Mouse (Mus musculus) heart, postnatal 36 days (tissue): ENCODE measurements around the gene Gm20388. TPM values are rescaled to one million over a fixed set of nuclear protein-coding genes. Genes with fewer than 3 reads are reported as not detected.

Source experiments
- DNase-seq, 2 experiments: peaks; one replicate each; pipeline ENCODE4 v3.0.0; 2021 to 2022
- intact Hi-C: fragments of 180-260 bp; cut with DNase I; formaldehyde crosslinking; loops from one replicate; pipeline ENCODE4 v1.15.1; 2025
- total RNA-seq, 2 experiments: library from RNA; stranded (reverse); gene quantifications; 2 replicates each; pipeline ENCODE4 v1.2.3; 2021

Gm20388 gene
- total RNA-seq, 2 experiments from 2014 or later = 3.5 to 4.9 TPM

DNA sequence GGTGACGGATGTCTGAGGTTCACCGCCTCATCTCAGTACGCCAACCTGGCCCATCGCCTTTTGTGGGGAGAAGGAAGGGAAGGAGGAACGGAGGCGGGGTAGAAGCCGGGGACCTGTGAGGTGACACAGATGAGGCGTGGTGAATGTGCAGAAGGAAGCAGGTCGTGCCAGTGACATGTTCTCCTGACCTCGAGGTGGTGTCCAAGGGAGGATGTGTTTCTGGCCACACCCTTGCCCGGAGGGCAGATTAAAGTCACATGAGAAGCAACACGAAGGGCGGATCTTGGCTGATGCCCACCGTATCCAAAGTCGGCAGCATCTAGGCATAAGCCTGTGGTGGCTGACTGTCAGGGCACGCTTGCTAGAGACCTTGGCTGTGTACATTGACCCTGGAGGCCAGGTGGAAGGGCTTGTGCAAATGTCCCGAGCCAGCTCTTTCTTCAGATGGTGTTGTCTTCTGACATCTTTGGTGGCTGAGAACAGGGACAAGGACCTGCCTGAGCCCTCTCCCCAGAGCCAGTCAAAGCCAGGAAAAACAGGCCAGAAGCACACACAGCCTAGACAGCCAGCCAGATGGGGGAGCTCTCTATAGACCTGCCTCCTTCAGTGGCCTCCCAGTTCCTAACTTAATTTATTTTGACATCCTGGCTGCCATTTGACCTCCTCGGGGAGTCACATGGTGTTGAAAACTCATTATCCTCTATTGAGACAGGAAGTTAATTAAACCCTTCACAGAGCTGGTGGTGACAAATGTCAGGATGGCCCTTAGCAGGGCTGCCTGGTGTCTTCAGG is 2366.8 kb downstream of the Gm20388 start:
- no peak for DNase-seq
- intact Hi-C loops = loop anchor here (5.0 kb wide), 1 partner anchor 165 kb away; the partner anchor contains the start of gene Mvd

DNA sequence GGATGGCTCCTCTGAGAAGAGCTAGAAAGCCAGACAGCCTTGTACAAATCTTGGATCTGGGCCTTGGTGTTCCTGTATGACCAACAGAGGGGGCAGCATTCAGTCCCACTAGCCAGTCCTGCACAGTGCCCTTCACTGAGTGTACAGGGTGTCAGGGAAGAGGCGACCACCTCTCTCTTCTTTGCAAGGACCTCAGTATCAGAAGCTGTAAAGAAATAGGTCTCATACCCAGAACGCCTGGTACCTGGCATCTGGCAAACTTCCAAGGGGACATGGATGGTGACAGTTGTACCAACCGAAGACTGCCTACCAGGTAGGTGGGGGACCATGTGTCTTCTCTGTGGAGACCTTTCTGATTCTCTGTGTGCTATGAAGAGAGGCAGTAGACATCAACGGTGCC is 2369.5 kb downstream of the Gm20388 start:
- DNase-seq = no peak
- intact Hi-C loops = no loop called here

DNA sequence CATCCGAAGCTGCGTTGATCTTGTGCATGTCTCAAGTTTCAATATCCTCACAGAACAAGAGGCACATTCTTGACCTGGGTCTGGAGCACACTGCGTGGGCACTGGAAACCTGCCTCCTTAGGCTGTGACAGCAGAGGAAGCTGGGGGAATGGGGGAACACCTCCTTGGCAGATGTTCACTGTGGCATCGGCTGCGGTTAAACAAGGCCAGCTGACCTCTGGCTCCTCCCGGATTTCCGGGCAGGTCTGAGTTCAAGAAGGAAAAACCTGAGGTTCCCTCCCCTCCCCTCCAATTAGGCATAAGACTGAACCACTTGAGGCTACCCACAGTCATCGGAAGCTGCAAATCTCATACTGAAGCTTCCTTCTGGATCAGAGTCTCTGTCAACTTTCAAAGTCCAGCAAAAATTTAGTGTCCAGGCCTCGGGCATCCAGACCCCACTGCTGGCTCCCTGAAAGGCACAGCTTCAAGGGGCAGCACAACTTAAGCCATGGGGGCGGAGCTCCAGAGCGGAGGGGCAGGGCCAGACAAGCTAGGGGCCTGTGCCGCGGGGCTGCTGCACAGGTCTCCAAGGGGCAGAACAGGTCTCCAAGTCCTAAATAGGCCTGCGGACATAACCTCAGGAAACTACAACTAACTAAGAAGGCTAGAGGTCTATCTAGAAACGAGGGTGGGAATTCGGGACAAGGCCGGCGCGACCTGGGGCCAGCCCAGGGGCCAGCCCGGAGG is 2370.1 kb downstream of the Gm20388 start:
- no peak for DNase-seq
- intact Hi-C loops = no loop called here

DNA sequence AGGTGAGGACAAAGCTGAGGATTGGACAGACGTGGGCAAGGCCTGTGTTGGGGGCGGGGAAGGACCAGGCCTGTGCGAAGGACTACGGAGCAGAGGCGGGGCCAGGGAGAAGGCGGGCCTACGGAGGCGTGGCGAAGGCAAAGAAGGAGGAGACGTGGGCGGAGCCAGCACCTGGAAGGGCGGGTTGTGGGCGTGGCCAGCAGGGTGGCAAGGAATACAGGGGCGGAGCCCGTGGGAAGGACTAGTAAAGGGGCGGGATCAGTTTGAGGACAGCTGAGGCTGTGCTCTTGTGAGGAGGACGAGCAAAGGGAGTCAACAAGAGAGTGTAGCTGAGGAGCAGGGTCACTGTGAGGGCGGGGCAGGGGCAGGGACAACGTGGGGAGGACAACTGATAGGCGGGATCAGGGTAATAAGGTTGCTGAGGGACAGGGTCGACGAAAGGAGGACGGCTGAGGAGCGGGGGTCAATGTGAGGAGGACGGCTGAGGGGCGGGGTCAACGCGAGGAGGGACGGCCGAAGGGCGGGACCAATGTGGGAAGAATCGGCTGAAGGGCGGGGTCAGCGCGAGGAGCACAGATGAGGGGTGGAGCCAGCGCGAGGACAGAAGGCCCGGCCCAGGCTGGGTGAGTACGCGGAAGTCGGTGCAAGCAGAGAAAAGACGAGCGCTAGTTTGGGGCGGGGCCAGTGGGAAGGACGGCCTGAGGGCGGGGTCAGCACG is 2370.8 kb downstream of the Gm20388 start:
- intact Hi-C loops = no loop called here
- DNase-seq = peak; percentile 100

DNA sequence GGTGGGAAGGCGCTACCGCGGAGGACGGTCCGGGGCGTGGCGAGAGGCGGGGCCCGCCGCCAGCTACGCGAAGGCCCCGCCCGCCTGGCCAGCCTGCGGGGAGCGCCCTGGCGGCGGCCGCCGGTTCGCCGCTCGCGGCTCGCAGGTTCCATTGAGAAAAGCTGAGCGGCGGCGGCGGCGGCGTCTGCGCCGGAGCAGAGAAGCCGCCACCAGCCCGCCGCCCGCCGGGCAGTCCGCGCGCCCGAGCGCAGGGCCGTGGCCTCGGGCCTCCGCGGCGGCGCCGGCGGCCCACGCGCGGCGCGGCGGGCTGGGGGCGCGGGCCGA is 2371.4 kb downstream of the Gm20388 start, which contains the start of gene Zfpm1:
Gene Zfpm1, plus strand, starts transcription at position 107 of the 324 bp plus-strand sequence.
- intact Hi-C loops = no loop called here
- no peak for DNase-seq

DNA sequence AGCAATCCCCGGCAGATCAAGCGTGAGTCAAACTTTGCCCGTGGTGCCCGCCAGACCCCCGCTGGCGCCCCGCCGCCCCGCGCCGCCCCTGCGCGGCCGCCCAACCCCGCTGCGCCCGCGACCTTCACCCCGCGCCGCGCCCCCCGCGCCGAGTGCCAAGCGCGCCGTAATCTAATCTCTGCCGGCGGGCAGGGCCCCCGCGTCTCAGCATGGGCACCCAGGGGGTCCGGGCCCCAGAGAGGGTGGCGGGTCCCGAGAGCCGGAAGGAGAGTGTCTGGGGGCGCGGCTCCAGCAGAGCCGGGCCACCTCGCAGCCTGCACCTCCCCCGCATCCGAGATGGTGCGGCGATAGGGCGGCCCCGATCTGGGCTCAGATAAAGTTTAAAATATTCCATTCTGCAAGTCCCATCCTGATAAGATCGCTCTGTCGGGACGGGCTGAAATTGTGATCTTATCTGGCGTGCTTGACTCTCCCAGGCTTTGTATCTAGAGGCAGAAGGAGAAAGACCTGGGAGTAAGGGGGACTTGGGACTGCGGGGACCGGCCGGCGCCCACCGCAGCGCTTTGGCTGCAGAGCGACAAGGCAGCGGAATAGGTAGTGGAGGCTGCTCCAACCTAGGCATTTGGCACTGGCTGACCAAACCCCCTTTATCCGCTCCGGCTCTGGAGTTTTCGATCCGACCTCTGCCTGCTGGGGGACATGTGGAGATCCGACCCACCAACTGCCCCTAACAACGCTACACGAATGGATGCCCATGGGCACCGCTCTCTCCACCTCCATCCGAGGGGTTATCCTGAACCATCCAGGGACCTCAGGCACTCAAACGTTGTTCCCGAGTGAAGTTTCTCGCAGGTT is 2372.1 kb downstream of the Gm20388 start:
- intact Hi-C loops = no loop called here
- DNase-seq = peak in 1 of 2 experiments; percentile 48

DNA sequence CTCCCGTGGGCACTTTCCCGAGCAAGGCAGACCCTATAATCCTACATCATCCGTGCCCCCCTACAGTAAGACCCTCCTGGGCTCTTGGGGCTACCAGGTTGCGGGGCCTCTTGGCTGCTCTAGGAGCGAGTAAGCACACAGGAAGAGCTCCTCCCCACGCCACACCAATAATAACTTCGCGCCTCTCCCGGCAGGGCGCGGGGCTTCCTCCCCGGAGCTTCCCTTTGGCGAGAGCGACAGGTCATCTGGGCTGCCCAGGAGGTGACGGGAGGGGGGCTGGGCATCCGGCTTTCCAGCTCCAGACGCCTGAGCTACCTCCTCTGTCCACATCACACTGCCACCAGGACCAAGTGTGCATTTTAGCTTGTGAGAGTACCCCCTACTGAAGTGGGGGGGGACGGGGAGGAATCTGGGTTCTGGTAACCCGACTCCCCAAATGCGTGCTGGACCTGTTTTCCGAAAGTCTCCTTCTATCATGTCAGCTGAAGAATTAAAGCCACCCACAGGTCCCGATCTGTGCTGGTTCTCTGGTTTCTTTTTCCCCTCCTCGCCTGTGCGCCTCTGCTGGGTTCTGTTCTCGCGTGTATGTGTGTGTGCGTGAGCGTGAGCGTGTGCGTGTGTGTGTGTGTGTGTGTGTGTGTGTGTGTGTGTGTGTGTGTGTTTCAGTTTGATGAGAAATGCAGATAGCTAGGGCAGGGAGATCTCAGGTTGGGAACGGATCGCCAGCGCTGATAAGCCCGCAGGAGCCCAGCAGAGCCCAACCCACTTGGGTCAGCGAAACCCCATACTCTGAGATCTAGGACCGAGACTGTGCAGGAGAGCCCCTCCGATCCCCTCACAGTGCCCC is 2372.9 kb downstream of the Gm20388 start:
- intact Hi-C loops = loop anchor here (2.0 kb wide), 1 partner anchor 31 kb away; no protein-coding TSS in a partner anchor
- peak; percentile 75 to 78 for DNase-seq

DNA sequence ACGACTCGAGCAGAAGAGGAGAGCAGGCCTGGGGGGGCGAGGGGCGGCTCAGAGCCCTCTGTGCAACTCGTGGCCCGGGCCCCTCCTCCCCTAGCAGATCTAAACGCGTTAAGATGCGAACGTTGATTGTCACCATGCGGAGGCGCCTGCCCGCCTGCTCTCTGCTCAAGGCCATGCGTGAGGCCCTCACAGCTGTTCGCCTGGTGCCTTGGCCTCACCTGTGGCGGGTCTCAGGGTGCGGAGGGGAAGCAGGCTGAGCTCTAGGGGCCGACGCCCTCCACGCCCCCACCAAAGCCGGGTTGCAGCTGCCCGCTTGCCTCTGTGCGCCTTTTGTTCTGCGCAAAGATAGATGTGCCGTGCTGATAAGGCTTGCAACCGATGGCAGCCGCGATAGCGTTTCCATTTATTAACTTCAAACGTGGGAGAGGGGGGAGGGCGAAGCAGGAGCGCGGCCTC is 2373.6 kb downstream of the Gm20388 start:
- peak; percentile 32 to 38 for DNase-seq

DNA sequence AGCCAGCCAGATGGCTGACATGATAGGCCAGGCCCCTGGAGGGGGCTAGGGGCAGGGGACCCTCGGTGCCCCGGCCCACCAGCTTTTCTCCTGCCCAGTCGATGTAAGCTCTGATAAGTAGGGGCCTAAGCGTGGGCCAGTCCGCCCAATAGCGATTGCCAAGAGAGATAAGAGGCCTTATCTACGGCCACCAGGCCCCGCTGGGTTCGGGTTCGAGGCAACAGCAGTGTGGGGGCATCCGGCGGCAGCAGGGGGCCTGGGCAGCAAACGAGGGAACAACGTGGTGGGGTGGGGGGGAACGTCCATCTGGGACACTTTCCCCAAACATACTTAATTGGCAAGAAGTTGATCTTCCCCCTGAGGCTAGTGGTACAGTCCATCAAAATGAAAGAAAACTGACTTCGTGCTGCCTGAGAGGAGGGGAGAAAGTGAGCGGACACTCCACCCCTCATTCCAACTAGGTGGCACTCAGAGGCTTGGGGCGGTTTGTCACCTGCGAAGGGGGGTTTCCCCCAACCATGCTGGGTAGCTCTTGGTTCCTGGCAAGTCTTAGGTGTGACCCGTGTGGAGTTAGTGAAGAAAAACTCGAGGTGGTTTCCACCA is 2374.1 kb downstream of the Gm20388 start:
- intact Hi-C loops = loop anchor here (2.0 kb wide), 1 partner anchor 30 kb away; no protein-coding TSS in a partner anchor
- DNase-seq = peak in 1 of 2 experiments; percentile 23

More for the DNA sequence above, 2373.6 kb downstream of the Gm20388 start:
- intact Hi-C loops = loop anchor here (2.0 kb wide), 1 partner anchor 31 kb away; no protein-coding TSS in a partner anchor

DNA sequence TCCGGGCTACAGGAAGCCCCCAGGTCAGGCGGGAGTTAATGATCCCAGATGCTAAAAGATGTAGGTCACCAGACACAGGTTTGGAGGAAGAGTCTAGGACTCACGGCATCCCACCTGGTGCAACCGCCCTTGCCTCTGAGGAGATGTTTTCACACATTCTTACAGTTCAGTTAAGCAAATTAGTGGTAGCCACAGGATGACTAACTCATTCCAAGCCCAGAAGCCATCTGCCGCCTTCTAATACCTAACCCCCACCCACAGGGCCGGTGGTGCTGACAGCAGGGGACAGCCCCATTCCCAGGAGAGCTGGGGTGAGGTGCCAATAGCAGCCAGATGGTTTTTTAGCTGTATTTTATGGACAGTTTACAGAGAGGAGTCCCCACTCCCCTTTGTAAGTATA is 2375.1 kb downstream of the Gm20388 start:
- DNase-seq = no peak
- intact Hi-C loops = loop anchor here (2.0 kb wide), 1 partner anchor 29 kb away; no protein-coding TSS in a partner anchor

DNA sequence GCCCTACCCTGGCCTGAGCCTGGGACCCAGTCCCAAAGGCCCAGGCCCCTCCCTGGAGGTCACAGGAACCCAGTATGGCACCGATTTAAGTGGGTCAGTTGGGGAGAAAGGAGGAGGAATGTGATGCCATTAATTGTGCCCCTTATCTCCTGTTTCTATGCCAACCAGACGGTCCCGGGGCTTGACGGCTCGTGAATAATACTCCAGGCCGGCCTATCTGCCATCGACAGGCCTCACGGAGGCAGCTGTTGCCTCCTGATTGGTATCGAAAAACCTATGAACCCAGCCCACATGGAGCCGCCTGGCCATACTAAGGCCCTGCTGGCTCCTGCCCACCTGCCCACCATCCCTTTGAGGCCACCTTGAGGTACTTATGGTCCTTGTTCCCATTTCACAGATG is 2376.3 kb downstream of the Gm20388 start:
- intact Hi-C loops = no loop called here
- DNase-seq = no peak

DNA sequence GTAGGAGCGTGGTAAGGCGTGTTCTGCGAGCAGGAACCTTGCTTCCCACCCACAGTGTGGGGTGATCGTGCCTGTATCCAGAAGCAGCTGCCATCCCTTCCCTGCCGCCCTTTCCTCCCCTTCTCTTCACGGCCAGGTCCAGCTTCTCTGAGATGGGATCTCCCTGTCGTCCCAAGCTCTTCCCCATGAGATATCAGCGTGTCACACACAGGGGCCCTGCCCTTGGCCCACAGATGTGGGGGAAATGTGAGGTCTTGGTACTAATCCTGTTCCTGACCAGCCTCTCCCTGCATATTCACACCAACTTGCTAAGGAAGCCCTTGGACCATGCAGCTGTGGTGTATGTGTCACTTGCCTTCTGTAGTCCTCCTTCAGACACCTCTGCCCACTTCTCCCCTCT is 2377.1 kb downstream of the Gm20388 start:
- intact Hi-C loops = no loop called here
- DNase-seq = no peak

DNA sequence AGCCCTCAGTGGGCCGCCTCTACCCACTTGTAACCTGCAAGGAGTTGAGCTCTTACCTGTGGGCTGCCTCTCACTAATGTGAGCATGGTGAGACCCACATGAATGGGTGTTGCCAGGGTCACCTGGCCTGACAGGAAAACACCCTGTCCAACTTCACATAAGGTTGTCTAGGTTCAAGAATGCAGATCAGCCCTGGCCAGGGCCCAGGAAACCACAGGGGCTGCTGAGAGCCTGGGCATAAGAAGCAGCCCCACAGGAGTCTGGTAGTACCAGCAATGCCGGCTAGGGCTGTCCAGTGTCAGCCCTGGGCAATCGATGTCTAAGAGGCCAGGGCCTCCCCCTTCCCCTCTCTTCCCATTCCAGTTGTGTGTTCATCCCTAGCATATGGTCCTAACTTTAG is 2377.7 kb downstream of the Gm20388 start:
- DNase-seq = no peak
- intact Hi-C loops = no loop called here

DNA sequence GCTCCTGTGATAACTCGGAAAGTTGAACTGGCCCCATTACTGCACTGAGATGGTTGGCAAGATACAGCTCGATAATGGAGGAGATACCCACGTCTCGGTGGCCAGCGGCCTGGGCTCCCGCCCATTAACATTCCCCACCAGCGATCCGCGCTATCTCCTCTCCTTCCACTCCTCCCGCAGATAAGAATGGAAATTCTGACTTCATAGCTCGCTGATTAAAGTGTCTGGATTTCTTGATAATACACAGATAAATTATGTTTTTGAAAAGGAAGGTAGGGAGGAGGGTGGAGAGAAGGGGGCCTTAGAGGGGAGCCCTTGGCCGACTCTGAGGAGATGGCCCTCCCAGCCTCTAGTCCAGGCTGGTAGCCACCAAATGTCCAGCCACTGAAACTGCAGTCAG is 2380.4 kb downstream of the Gm20388 start:
- intact Hi-C loops = no loop called here
- no peak for DNase-seq

DNA sequence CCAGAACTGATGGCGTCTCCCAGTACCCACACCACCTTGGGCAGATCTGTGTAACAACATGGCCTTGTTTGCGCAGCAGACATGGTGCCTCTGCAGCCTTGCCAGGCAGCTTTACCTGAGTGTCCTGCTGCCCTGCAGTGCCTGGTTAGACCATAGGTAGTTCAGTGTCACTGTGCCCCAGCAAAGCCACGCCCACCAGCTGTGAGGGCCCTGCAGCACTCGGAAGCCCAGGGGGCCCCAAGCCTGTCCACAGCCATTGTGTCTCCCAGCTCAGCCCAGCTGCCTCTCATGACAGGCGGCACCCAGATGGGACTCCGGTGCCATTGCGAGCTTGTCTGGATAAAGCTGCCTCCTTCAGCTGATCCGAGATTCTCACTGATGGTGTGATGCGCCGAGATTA is 2380.9 kb downstream of the Gm20388 start:
- DNase-seq = no peak
- intact Hi-C loops = no loop called here

DNA sequence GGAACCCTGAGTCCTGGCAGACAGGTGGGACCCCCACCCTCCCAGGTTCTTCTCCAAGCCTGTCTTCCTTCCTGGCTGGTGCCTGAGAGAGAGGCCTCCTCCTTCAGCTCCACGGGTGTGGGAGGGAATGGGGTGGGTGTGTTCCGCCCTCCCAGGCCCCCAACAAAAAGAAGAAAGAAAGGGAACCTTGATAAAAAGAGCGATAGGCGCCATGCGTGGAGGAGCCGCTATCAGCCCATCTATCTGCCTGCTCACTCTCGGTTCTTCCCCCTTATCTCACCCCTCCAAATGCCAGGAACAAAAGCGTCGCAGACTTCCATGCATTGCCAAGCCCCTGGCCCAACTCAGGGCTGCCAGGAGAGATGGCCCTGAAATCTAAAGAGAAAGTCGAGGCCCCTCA is 2382.8 kb downstream of the Gm20388 start:
- DNase-seq = no peak
- intact Hi-C loops = no loop called here

DNA sequence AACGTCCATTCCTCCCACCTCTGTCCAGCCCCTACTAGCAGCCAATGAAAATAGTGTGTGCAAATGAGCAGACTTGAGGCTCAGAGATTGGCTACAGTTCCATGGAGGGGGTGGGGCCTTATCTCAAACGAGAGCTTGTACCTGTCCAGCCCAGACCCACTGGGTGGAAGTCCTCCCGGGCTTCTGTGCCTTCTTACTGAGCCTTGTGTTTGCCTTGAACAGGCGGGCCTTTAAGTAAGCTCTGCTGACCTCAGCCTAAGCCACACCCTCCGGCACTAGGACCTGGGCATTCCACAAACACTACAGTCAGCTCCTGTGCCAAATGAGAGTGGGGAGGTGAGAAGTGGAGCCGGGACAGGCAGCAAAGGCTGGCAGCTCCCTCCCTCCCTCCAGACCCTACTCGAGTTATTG is 2383.6 kb downstream of the Gm20388 start:
- intact Hi-C loops = no loop called here
- DNase-seq = peak; percentile 24 to 41

DNA sequence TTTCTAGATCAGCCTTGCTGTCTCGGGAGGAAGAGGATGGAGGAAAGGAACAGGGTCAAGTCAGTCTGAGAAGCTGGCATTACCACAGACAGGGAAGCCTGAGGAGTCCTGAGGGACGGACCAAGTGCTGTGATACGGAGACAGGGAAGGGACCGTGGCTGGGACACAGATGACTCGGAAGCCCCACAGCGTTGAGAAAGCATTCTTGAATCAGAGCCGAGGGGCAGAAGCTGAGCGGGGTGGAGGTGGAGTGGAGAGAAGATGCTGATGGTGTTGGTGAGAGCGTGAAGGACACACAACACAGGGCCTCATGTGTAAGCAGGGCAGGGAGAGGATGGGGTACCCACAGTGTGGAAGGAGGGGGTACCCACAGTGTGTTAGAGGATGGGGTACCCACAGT is 2384.7 kb downstream of the Gm20388 start:
- DNase-seq = no peak
- intact Hi-C loops = no loop called here
